Mouse (Mus musculus) left cerebral cortex, postnatal 10 days (tissue): Measurements from ENCODE around the gene Pitpnm3. TPM values are rescaled to one million over a fixed set of nuclear protein-coding genes. Genes with fewer than 3 reads are reported as not detected.

Experiments
- DNase-seq, 2 experiments: peaks; one replicate each; pipeline ENCODE4 v3.0.0; 2021 to 2022; ENCODE audit warnings: low spot score in 2 of 2, mixed read lengths in 1 of 2; ENCODE audit errors: extremely low spot score in 1 of 2
- intact Hi-C: fragments of 180-260 bp; cut with DNase I; formaldehyde crosslinking; loops from one replicate; pipeline ENCODE4 v1.15.1; 2025
- total RNA-seq, 2 experiments: library from RNA; stranded (reverse); gene quantifications; 2 replicates each; pipeline ENCODE4 v1.2.3; 2021

Pitpnm3 gene
- total RNA-seq, 2 experiments from 2014 or later, result 44.4 to 46.3 TPM

- intact Hi-C loops, result no loop called here
- DNase-seq, result no peak
These were observed 124.4 kb downstream of the Pitpnm3 start for GRCm38 (mm10) chr11:72010940-72011722.

- no peak for DNase-seq
- intact Hi-C loops, result no loop called here
These were observed 125.2 kb downstream of the Pitpnm3 start for GRCm38 (mm10) chr11:72010367-72010766.

GRCm38 (mm10) chr11:72005547-72005946 lies 130.0 kb downstream of the Pitpnm3 start:
- intact Hi-C loops, result no loop called here
- no peak for DNase-seq

GRCm38 (mm10) chr11:72003171-72003570 lies 132.4 kb downstream of the Pitpnm3 start:
- DNase-seq, result no peak
- intact Hi-C loops, result no loop called here

GRCm38 (mm10) chr11:72002138-72002853 lies 133.3 kb downstream of the Pitpnm3 start:
- no peak for DNase-seq
- intact Hi-C loops, result no loop called here

GRCm38 (mm10) chr11:72000194-72000593 lies 135.4 kb downstream of the Pitpnm3 start:
- intact Hi-C loops, result no loop called here
- DNase-seq, result no peak

Other genes starting within 250 kb of the Pitpnm3 start
- under 1 TPM in 1 of 2 experiments, not detected in 1; 0.24 TPM for gene Aipl1, start 98.3 kb downstream of the Pitpnm3 start, total RNA-seq
- 1 to 10 TPM; 2.8 to 3.7 TPM for gene Pimreg, start 93.7 kb downstream of the Pitpnm3 start, total RNA-seq
- 10 to 100 TPM; 12.1 to 13.7 TPM for gene Gm43951, start 71.1 kb upstream of the Pitpnm3 start, total RNA-seq
- 10 to 100 TPM; 30.1 to 32.5 TPM for gene 4933427D14Rik, start 71.7 kb upstream of the Pitpnm3 start, total RNA-seq
- gene Txndc17, start 71.8 kb upstream of the Pitpnm3 start, total RNA-seq, result 10 to 100 TPM; 43.4 to 46.1 TPM
- gene Med31, start 79.8 kb upstream of the Pitpnm3 start, total RNA-seq, result 10 to 100 TPM; 14.7 to 15.7 TPM
- 10 to 100 TPM; 16.4 to 19.8 TPM for gene Slc13a5, start 131.4 kb upstream of the Pitpnm3 start, total RNA-seq
- gene Xaf1, start 165.9 kb upstream of the Pitpnm3 start, total RNA-seq, result 1 to 10 TPM; 1.3 to 1.4 TPM
- gene Fbxo39, start 178.7 kb upstream of the Pitpnm3 start, total RNA-seq, result not detected
- 1 to 10 TPM in 1 of 2 experiments, under 1 TPM in 1; 0.99 to 1.2 TPM for gene Tekt1, start 226.7 kb upstream of the Pitpnm3 start, total RNA-seq